Mouse (Mus musculus): ENCODE results near the gene Olfm4.

DNA sequence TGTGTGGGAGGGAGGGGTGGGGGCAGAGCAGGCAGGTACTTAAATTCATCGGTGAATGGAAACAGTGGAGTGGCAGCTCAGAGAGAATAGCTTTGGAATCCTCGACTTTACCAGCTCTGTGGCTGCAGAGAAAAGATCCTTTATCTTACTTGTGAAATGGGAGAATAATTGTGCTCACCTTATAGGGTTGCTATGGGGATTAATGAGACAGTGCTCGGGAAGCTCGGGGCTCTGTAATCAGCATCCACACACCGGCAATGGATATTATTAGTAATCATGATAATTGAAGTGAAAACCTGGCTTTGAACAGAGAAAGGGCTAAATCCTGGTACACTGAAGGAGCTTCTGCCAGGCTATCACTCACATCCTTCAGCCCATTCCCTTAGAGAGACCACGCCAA lies 31.1 kb downstream of the Olfm4 start:
- TF ChIP-seq POLR2A (IDR thresholded peaks at IDR 0.05; ENCODE audit: insufficient read depth, low read depth, low read length) (no peak), CTCF (IDR thresholded peaks at IDR 0.05; ENCODE audit: insufficient read depth, low read depth, low read length) (no peak)

Measured in olfactory bulb, adult 2 months (tissue).